Mouse (Mus musculus) large intestine, adult 2 months (tissue): ENCODE measurements around the gene Krt19. TPM values are rescaled to one million over a fixed set of nuclear protein-coding genes. Genes with fewer than 3 reads are reported as not detected.

Experiments
- DNase-seq: peaks from one replicate; pipeline ENCODE4 v3.0.0-alpha.2; 2012; ENCODE audit warnings: low read depth, low spot score
- WGBS: fragments of 180-500 bp; shearing (Covaris S2); methylation state at CpG from one replicate; pipeline ENCODE4 v1.1.7; 2018; 5-methylcytosine and 5-hydroxymethylcytosine counted together
- polyA plus RNA-seq: library from polyadenylated mRNA; depleted of rRNA; stranded (reverse); fragments of >200 nt; gene quantifications from 2 replicates; pipeline ENCODE4 v1.2.3, GENCODE M21; 2012; rRNA removed

Gene Krt19
- polyA plus RNA-seq, 1 experiment = 2,546 TPM

- WGBS = 18% methylated on average over 2 of the region's 2 CpGs
- DNase-seq = no peak
These were observed 9.1 kb downstream of the Krt19 start for GRCm38 (mm10) chr11:100139391-100139790.

GRCm38 (mm10) chr11:100138809-100139208, 9.7 kb downstream of the Krt19 start:
- WGBS = 31% methylated on average over 7 of the region's 7 CpGs
- no peak for DNase-seq

- WGBS = 22% methylated on average over 5 of the region's 5 CpGs
- DNase-seq = no peak
These were observed 10.8 kb downstream of the Krt19 start for GRCm38 (mm10) chr11:100137693-100138092.

GRCm38 (mm10) chr11:100136559-100136958, 11.9 kb downstream of the Krt19 start:
- DNase-seq = no peak
- WGBS = 24% methylated on average over 5 of the region's 5 CpGs

- WGBS = 57% methylated on average over 7 of the region's 7 CpGs
- DNase-seq = no peak
These were observed 12.7 kb downstream of the Krt19 start, which contains the start of gene Krt15 for GRCm38 (mm10) chr11:100135731-100136130. Gene Krt15, minus strand, starts transcription at chr11:100135928.

- DNase-seq = no peak
- WGBS = 90% methylated on average over 7 of the region's 7 CpGs
These were observed 23.6 kb downstream of the Krt19 start for GRCm38 (mm10) chr11:100124901-100125300.

- no peak for DNase-seq
- 68% methylated on average over 3 of the region's 3 CpGs for WGBS
These were observed 27.0 kb downstream of the Krt19 start, which contains the start of gene Krt13 for GRCm38 (mm10) chr11:100121466-100121865. Gene Krt13, minus strand, starts transcription at chr11:100121566.

GRCm38 (mm10) chr11:100120331-100120730, 28.1 kb downstream of the Krt19 start:
- 71% methylated on average over 5 of the region's 5 CpGs for WGBS
- no peak for DNase-seq

- DNase-seq = peak; percentile 68
- WGBS = 45% methylated on average over 2 of the region's 2 CpGs
These were observed 34.8 kb downstream of the Krt19 start for GRCm38 (mm10) chr11:100113742-100114029.

- whole genome bisulfite sequencing = 55% methylated on average over 11 of the region's 11 CpGs
- no peak for DNase-seq
These were observed 35.3 kb downstream of the Krt19 start for GRCm38 (mm10) chr11:100112935-100113741.

GRCm38 (mm10) chr11:100105576-100106122, 42.8 kb downstream of the Krt19 start, which contains the start of gene Krt36:
Gene Krt36, minus strand, starts transcription at chr11:100105626.
- 33% methylated on average over 6 of the region's 6 CpGs for WGBS
- no peak for DNase-seq

GRCm38 (mm10) chr11:100102693-100103429, 45.6 kb downstream of the Krt19 start:
- WGBS = 76% methylated on average over 15 of the region's 15 CpGs
- DNase-seq = no peak

- WGBS = 84% methylated on average over 4 of the region's 4 CpGs
- DNase-seq = no peak
These were observed 48.1 kb downstream of the Krt19 start for GRCm38 (mm10) chr11:100100391-100100790.

- 61% methylated on average over 9 of the region's 9 CpGs for WGBS
- DNase-seq = no peak
These were observed 50.6 kb downstream of the Krt19 start for GRCm38 (mm10) chr11:100097819-100098218.

- WGBS = 72% methylated on average over 9 of the region's 9 CpGs
- no peak for DNase-seq
These were observed 52.3 kb downstream of the Krt19 start, which contains the start of gene Krt35 for GRCm38 (mm10) chr11:100096141-100096540. Gene Krt35, minus strand, starts transcription at chr11:100096241.

Other genes starting within 250 kb of the Krt19 start
- gene Krtap31-1, start 240.7 kb downstream of the Krt19 start, polyA plus RNA-seq = not detected in 2 replicates
- not detected in 2 replicates for gene Gm11565, start 233.9 kb downstream of the Krt19 start, polyA plus RNA-seq
- not detected in 2 replicates for gene Krtap31-2, start 212.4 kb downstream of the Krt19 start, polyA plus RNA-seq
- not detected in 2 replicates for gene Krtap9-5, start 200.2 kb downstream of the Krt19 start, polyA plus RNA-seq
- not detected in 2 replicates for gene Krtap29-1, start 169.6 kb downstream of the Krt19 start, polyA plus RNA-seq
- not detected in 2 replicates for gene Krtap16-1, start 162.1 kb downstream of the Krt19 start, polyA plus RNA-seq
- not detected in 2 replicates for gene Krtap17-1, start 154.7 kb downstream of the Krt19 start, polyA plus RNA-seq
- gene Krt33a, start 132.5 kb downstream of the Krt19 start, polyA plus RNA-seq = not detected in 2 replicates
- gene Krt33b, start 118.8 kb downstream of the Krt19 start, polyA plus RNA-seq = not detected in 2 replicates
- not detected in 2 replicates for gene Krt34, start 107.1 kb downstream of the Krt19 start, polyA plus RNA-seq
- 0.19 and 0.25 TPM in 2 replicates for gene Krt31, start 98.1 kb downstream of the Krt19 start, polyA plus RNA-seq
- gene Krt32, start 60.4 kb downstream of the Krt19 start, polyA plus RNA-seq = 0.11 and 0.25 TPM in 2 replicates
- 0.12 and 0.55 TPM in 2 replicates for gene Krt35, start 52.4 kb downstream of the Krt19 start, polyA plus RNA-seq
- 0.11 TPM in 1 of 2 replicates, not detected in the other for gene Krt36, start 43.0 kb downstream of the Krt19 start, polyA plus RNA-seq
- 0.16 TPM in 1 of 2 replicates, not detected in the other for gene Krt13, start 27.1 kb downstream of the Krt19 start, polyA plus RNA-seq
- 0.26 and 0.36 TPM in 2 replicates for gene Krt15, start 12.7 kb downstream of the Krt19 start, polyA plus RNA-seq
- not detected in 2 replicates for gene Krt9, start 44.6 kb upstream of the Krt19 start, polyA plus RNA-seq
- gene Krt14, start 58.9 kb upstream of the Krt19 start, polyA plus RNA-seq = 0.16 TPM in 1 of 2 replicates, not detected in the other
- gene Krt16, start 100.2 kb upstream of the Krt19 start, polyA plus RNA-seq = 0.07 TPM in 2 replicates
- gene Krt17, start 112.4 kb upstream of the Krt19 start, polyA plus RNA-seq = 1.9 and 2.2 TPM in 2 replicates
- not detected in 2 replicates for gene Krt42, start 121.2 kb upstream of the Krt19 start, polyA plus RNA-seq
- gene Eif1, start 171.2 kb upstream of the Krt19 start, polyA plus RNA-seq = 146 and 159 TPM in 2 replicates
- not detected in 2 replicates for gene Gast, start 185.7 kb upstream of the Krt19 start, polyA plus RNA-seq
- gene Hap1, start 207.5 kb upstream of the Krt19 start, polyA plus RNA-seq = 5.2 and 5.4 TPM in 2 replicates
- 216 and 335 TPM in 2 replicates for gene Jup, start 249.1 kb upstream of the Krt19 start, polyA plus RNA-seq